Mouse (Mus musculus) urinary bladder, adult 18-20 months (tissue): Measurements from ENCODE around the gene Nr1h3.

Experiments
- DNase-seq, 2 experiments: peaks; one replicate each; pipeline ENCODE4 v3.0.0; 2022; ENCODE audit warnings: low spot score in 2 of 2, mixed read lengths in 2 of 2

Gene Nr1h3

DNA sequence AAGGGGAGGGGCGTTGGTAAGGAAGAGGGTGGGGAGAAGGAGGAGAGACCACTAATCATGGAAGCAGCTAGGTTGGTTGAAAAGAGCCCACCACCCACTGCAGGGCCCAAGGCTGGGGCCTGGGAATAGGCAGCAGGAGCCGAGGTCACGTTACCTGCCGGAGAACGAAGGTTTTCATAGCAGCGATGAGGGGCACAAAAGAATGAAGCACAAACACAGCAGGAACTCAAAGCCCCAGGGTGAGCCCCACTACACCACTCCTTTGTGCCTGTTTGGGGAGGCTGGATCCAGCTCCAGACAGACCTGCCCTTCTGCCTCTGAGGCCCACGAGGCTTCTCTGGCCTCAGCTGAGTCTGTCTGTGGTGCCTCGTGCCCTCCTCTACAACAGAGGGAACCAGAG, 62.9 kb downstream of the Nr1h3 start:
- no peak for DNase-seq

- no peak for DNase-seq
Observed at GRCm38 (mm10) chr2:91139311-91139710, 63.3 kb downstream of the Nr1h3 start.

DNA sequence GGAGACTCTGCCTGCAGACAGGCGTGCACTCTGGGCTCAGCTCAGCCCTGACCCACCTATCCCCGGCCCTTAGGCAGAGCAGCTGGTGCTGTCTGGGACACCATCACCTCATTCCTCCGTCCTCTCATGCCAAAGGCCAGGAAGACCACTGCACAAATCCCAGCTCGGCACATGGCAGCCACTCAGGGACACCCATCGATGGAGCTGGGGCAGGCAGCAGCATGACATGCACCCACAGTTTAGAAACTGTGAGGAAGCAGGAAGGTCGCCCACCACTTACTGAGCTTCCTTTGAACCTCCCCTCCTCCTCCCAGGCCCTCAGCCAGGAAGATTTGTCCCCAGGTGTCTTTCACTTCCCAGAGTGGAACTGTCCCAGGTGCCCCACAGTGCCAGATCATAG, 65.2 kb downstream of the Nr1h3 start:
- no peak for DNase-seq

GRCm38 (mm10) chr2:91136513-91137412, 65.9 kb downstream of the Nr1h3 start:
- no peak for DNase-seq
